In the genomic region with DNA sequence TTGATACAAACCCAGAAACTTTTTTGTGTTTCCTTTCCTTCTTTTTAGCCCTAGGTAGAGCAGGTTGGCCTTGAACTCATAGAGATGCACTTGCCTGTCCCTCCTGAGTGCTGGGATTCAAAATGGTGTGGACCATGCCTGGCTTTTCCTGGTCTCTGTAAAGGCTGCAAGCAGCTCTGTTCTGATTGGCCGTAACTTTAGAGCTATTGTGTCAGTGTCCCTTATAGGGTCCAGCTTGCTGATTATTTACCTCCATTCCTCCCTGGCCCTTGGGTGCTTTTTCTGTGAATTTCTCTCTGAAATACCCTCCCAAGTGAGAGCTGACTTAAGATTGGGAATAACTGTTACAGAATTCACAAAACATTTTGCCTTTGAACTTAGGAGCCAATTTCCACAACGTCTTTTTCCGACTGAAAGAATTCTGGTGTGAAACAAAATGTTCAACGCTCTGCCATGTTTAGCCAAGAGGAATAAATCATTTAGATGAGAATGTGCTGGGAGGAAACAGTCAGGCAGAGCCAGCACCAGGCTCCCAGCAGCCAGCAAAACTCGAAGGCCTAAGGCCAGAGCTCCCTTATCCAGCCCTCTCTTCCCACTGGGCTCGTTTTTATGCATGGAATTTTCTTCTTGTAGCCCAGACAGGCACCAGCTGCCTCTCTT, we compare ENCODE assay signal across 11 mouse cellular contexts.
DNase-seq lines count a peak whose midpoint lies in the region; ATAC-seq and TF ChIP-seq lines count a peak whose summit lies in the region.
"Had no signal": no experiment of that assay in that cellular context is flagged by ENCODE, and none has a peak within 500 bp of the region (broad histone marks: within the 10 kb centered on the region; RNA-seq: fewer than 3 reads in every experiment).

No protein-coding gene starts in this region.

- ATAC-seq in stomach, embryonic 16.5 days (ENCODE audit: insufficient read depth, low FRiP score): peak; percentile 53; the same call in 1 of the 2 replicates

- no peaks in the 10 kb centered on the region for H3K36me3 ChIP-seq in heart, embryonic 10.5 days
- H3K36me3 ChIP-seq in testis, adult 2 months (ENCODE audit: control insufficient read depth, insufficient read depth, low read length): no peaks in the 10 kb centered on the region
- H3K36me3 ChIP-seq in stomach, embryonic 16.5 days (ENCODE audit: control insufficient read depth, insufficient read depth, low read length): no peaks in the 10 kb centered on the region
- H3K36me3 ChIP-seq: forebrain, embryonic 12.5 days; midbrain, embryonic 12.5 days had no signal

- TF ChIP-seq POLR2A in testis, adult 2 months (IDR thresholded peaks at IDR 0.05; ENCODE audit: control insufficient read depth, low read depth, low read length): no peak

- TF ChIP-seq CTCF in testis, adult 2 months (IDR thresholded peaks at IDR 0.05; ENCODE audit: control insufficient read depth, insufficient read depth, insufficient replicate concordance, low read depth, low read length): no peak

- H3K9ac ChIP-seq in stomach, embryonic 16.5 days (ENCODE audit: low read length): no peak overlapping the region
- H3K9ac ChIP-seq: forebrain, embryonic 12.5 days; midbrain, embryonic 12.5 days had no signal

- no peak overlapping the region for H3K4me3 ChIP-seq in heart, embryonic 10.5 days
- no peak overlapping the region for H3K4me3 ChIP-seq in testis, adult 2 months (ENCODE audit: control insufficient read depth, low read depth, low read length)
- H3K4me3 ChIP-seq in stomach, embryonic 16.5 days (replicated peaks; ENCODE audit: low read length): no peak overlapping the region
- H3K4me3 ChIP-seq: forebrain, embryonic 12.5 days; heart, adult 2 months; midbrain, embryonic 12.5 days had no signal

- WGBS in heart, embryonic 10.5 days: 66% methylated on average over 6 of the region's 6 CpGs
- WGBS in stomach, embryonic 16.5 days: 33% methylated on average over 6 of the region's 6 CpGs

- H3K27me3 ChIP-seq in heart, embryonic 10.5 days (ENCODE audit: insufficient read depth, poor library complexity, severe bottlenecking): no peaks in the 10 kb centered on the region
- no peaks in the 10 kb centered on the region for H3K27me3 ChIP-seq in testis, adult 2 months (ENCODE audit: control insufficient read depth, insufficient read depth, low read length)
- no peaks in the 10 kb centered on the region for H3K27me3 ChIP-seq in stomach, embryonic 16.5 days (ENCODE audit: control insufficient read depth, insufficient read depth, low read length)
- H3K27me3 ChIP-seq: forebrain, embryonic 12.5 days; midbrain, embryonic 12.5 days had no signal

- H3K9me3 ChIP-seq in heart, embryonic 10.5 days: no peaks in the 10 kb centered on the region
- no peaks in the 10 kb centered on the region; the same call in 1 of the 2 replicates for H3K9me3 ChIP-seq in stomach, embryonic 16.5 days (replicated peaks; ENCODE audit: control insufficient read depth, low read length)
- H3K9me3 ChIP-seq: forebrain, embryonic 12.5 days; midbrain, embryonic 12.5 days had no signal

- DNase-seq in heart, adult 11 months: peak; percentile 95
- DNase-seq in heart, embryonic 10.5 days (ENCODE audit: low spot score): no peak
- DNase-seq in testis, postnatal 10 days (ENCODE audit: low spot score): no peak
- peak; percentile 23 to 47 for DNase-seq in kidney, postnatal 36 days
- DNase-seq in adrenal gland, adult 2 months: no peak
- DNase-seq in thymus, postnatal 4 days: no peak

- H3K27ac ChIP-seq in heart, embryonic 10.5 days: no peak overlapping the region
- peak overlapping the region; percentile 14; the same call in 1 of the 2 replicates for H3K27ac ChIP-seq in testis, adult 2 months (ENCODE audit: control insufficient read depth, insufficient read depth, low read depth, low read length)
- peak overlapping the region; percentile 63 for H3K27ac ChIP-seq in stomach, embryonic 16.5 days (ENCODE audit: low read length)
- H3K27ac ChIP-seq: forebrain, embryonic 12.5 days; heart, adult 2 months; midbrain, embryonic 12.5 days had no signal

- H3K4me1 ChIP-seq in heart, embryonic 10.5 days: no peaks in the 10 kb centered on the region
- H3K4me1 ChIP-seq in testis, adult 2 months (ENCODE audit: control insufficient read depth, insufficient read depth, low read length): no peaks in the 10 kb centered on the region
- no peaks in the 10 kb centered on the region for H3K4me1 ChIP-seq in stomach, embryonic 16.5 days (ENCODE audit: control insufficient read depth, insufficient read depth, low read length)
- H3K4me1 ChIP-seq: forebrain, embryonic 12.5 days; midbrain, embryonic 12.5 days had no signal

- H3K4me2 ChIP-seq in stomach, embryonic 16.5 days (ENCODE audit: low read depth, low read length): no peak overlapping the region
- H3K4me2 ChIP-seq: forebrain, embryonic 12.5 days; midbrain, embryonic 12.5 days had no signal

Comparison
In these comparisons a context has a peak if more than half of its experiments do, and no peak if none do; other contexts are left out.
1. DNase-seq: peak in heart, adult 11 months (single experiment) and kidney, postnatal 36 days (2 of 2); none in heart, embryonic 10.5 days (single experiment), testis, postnatal 10 days (single experiment), adrenal gland, adult 2 months (single experiment) and thymus, postnatal 4 days (single experiment).